Mouse (Mus musculus): ENCODE results near the gene Gzmc. TPM values are rescaled to one million over a fixed set of nuclear protein-coding genes. Genes with fewer than 3 reads are reported as not detected.
"Not testable (repeated sequence)": the region's sequence is repeated elsewhere in the genome, so short reads cannot be mapped to it uniquely, and the experiment has no call there.

Gene Gzmc
- not detected for total RNA-seq (2021)
- long read RNA-seq, experiment 1: 0 reads
- long read RNA-seq, experiment 2: 0 reads

DNA sequence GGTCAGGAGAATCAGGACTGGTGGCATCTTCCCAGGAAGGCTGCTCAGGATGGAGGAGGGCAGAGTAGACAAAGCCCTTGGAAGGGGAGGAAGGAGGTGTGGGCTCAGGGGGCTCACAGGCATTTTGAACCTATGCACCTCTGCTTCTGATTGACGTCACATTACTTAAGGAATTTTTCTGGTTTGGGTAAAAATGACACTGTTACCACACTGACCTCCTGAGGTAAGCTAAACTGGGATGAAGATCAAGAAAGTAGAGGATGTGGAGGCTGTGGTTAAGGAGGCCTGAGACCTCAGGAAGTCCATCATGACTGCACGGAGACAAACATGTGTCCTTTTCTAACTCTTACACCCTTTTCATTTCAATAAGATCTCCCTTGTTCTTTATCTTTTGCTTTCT, at the start of gene Gzmc:
Gene Gzmc, minus strand, starts transcription at position 101 of the 400 bp plus-strand sequence.
- DNase-seq (ENCODE audit: low spot score in 2 of 2): no peak

GRCm38 (mm10) chr14:56283816-56284215, 49.4 kb upstream of the Gzmc start:
- no peak for DNase-seq (ENCODE audit: low spot score in 2 of 2)

DNA sequence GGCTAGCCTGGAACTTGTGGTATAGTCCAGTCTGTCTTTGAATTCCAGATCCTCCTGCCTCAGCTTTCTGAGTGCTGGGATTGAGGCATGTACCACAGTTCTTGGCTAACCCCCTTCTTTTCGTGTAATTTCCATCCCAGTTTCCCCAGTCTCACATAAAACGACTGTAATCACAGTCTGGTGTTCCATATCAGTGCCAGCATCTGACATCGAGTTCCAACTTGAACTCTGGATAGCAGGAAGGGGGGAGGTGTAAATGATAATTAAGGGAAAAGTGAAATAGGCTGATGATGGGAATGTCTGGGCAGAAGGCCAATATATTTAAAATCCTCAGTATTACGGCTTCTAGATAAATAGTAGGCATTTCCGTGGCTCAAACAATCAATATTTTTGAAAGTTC, 46.6 kb upstream of the Gzmc start:
- no peak for DNase-seq (ENCODE audit: low spot score in 2 of 2)

GRCm38 (mm10) chr14:56278691-56279090, 44.2 kb upstream of the Gzmc start:
- DNase-seq (ENCODE audit: low spot score in 2 of 2): not testable (repeated sequence)

DNA sequence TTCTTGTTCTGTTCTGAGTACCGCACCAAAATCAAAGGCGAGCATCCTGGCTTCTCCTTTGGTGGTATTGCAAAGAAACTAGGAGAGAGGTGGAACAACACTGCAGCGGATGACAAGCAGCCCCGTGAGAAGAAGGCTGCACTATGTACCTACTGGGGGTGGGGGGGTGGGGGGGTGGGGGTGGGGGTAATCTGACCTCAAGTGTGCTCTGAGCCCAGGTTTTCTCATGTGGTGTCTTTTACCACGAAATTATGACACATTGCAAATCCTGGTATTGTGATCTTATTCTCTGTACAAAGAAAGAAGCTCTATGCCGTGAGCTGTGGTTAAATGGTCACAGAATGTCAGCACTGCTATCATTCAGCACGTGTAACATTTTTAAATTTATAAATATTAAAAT, 41.6 kb upstream of the Gzmc start:
- not testable (repeated sequence) for DNase-seq (ENCODE audit: low spot score in 2 of 2)

DNA sequence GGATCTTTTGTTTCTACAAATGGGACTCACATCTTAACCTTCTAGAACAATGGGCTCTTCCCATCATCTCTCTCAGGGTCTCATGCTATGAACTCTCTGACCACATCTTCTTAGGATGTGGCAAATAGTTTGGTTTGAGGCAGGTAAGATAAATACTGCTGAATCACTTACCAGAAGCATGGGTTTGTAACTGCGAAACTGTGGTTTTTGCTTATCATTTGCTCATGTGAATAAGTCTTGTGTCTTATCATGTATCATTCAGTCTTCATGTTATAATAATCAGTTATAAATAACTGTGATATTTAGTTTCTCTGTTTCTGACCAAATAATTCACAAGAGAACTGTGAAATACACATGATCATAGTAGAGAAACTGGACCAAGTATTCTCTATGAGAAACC, 31.7 kb upstream of the Gzmc start:
- DNase-seq (ENCODE audit: low spot score in 2 of 2): no peak

DNA sequence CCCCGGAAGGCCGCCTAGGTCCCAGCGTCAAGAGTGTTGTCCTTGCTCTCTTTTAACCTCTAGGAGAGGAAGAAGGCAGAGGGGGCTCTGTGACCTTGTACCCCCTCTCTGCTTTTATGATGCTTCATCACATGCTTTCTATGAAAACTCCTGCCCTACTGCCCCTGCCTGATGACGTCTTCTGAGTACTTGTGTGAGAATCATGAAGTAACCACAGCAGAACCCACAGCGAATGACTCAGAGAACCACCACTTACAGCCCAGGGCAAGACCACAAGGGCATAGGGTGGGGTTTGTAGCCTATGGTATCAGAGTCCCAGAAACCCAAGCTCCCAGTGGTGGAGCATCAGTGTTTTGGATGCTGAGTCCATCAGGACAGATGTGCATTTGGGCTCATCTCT, 27.7 kb upstream of the Gzmc start, which contains the start of gene Gzmb:
Gene Gzmb, minus strand, starts transcription at position 108 of the 400 bp plus-strand sequence.
- no peak for DNase-seq (ENCODE audit: low spot score in 2 of 2)

- DNase-seq (ENCODE audit: low spot score in 2 of 2): no peak
Measured at GRCm38 (mm10) chr14:56240409-56240808, 6.0 kb upstream of the Gzmc start.

GRCm38 (mm10) chr14:56211317-56211716, 23.1 kb downstream of the Gzmc start, which contains the start of gene Gzmf:
TSS of gene Gzmf (minus strand) at chr14:56211417.
- DNase-seq (ENCODE audit: low spot score in 2 of 2): no peak

- DNase-seq (ENCODE audit: low spot score in 2 of 2): no peak
Measured at GRCm38 (mm10) chr14:56205613-56206012, 28.8 kb downstream of the Gzmc start.

DNA sequence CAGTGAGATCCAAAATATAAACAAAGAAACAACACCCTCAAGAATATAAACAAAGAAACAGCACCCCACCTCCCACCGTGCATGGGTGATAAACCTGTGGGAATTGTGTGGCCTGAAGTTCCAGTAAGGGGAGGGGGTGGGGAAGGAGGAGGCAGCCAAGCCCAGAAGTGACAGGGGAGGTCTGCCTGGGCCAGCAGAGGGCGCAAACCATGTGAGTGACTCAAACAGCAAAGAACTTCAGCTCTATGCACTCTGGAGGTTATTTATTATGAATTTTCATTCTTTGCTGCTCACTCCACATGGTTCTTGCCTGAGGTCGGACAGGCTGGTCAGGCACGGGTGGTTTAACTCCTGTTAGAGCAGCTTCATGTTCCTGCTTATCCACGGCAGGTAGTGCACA, 29.4 kb downstream of the Gzmc start:
- DNase-seq (ENCODE audit: low spot score in 2 of 2): not testable (repeated sequence)

GRCm38 (mm10) chr14:56203975-56204374, 30.5 kb downstream of the Gzmc start:
- peak; percentile 61 to 69 for DNase-seq (ENCODE audit: low spot score in 2 of 2)

GRCm38 (mm10) chr14:56186946-56187345, 47.5 kb downstream of the Gzmc start:
- DNase-seq (ENCODE audit: low spot score in 2 of 2): peak in 1 of 2 experiments; percentile 24

- no peak for DNase-seq (ENCODE audit: low spot score in 2 of 2)
Measured at GRCm38 (mm10) chr14:56186521-56186920, 47.9 kb downstream of the Gzmc start.

Other genes with a start within 250 kb of the Gzmc start
- gene Mcpt1, start 216.7 kb downstream of the Gzmc start, total RNA-seq (2021): not detected
- not detected for gene Mcpt9, start 204.2 kb downstream of the Gzmc start, total RNA-seq (2021)
- gene Mcpt2, start 192.6 kb downstream of the Gzmc start, total RNA-seq (2021): not detected
- 1 to 10 TPM; 1.4 to 2.6 TPM for gene Mcpt4, start 172.3 kb downstream of the Gzmc start, total RNA-seq (2021)
- gene Mcpt8, start 149.4 kb downstream of the Gzmc start, total RNA-seq (2021): not detected
- not detected for gene Ctsg, start 132.1 kb downstream of the Gzmc start, total RNA-seq (2021)
- gene Gzme, start 114.0 kb downstream of the Gzmc start, total RNA-seq (2021): not detected
- not detected for gene Gzmd, start 102.0 kb downstream of the Gzmc start, total RNA-seq (2021)
- gene Gzmg, start 75.1 kb downstream of the Gzmc start, total RNA-seq (2021): not detected
- gene Gzmn, start 60.1 kb downstream of the Gzmc start, total RNA-seq (2021): not detected
- gene Gzmf, start 23.2 kb downstream of the Gzmc start, total RNA-seq (2021): not detected
- gene Gzmb, start 27.6 kb upstream of the Gzmc start, total RNA-seq (2021): under 1 TPM; 0.42 to 0.99 TPM
- 1 to 10 TPM in 1 of 2 experiments, under 1 TPM in 1; 0.32 to 1.4 TPM for gene Atp12a, start 130.4 kb upstream of the Gzmc start, total RNA-seq (2021)
- 1 to 10 TPM in 1 of 2 experiments, under 1 TPM in 1; 0.46 to 1.4 TPM for gene Rnf17, start 167.9 kb upstream of the Gzmc start, total RNA-seq (2021)

Data from adrenal gland, adult 18-20 months (tissue).